Mouse (Mus musculus) embryonic facial prominence, embryonic 11.5 days (tissue): ENCODE measurements around the gene Eif4ebp2. TPM values are rescaled to one million over a fixed set of nuclear protein-coding genes. Genes with fewer than 3 reads are reported as not detected.

ENCODE experiments used
- ATAC-seq: fragments of 200-750 bp; cut with Nextera tagmentation; replicated peaks from 2 replicates; pipeline ENCODE4 v1.8.0; 2017; ENCODE audit warnings: low read depth; ENCODE audit not compliant: insufficient number of reproducible peaks, low FRiP score, low TSS enrichment
- DNase-seq: peaks from one replicate; pipeline ENCODE4 v3.0.0-alpha.2; 2015; ENCODE audit warnings: low spot score
- H3K27ac ChIP-seq: fragments of 300-500 bp; sonication (generic); replicated peaks from 2 replicates; pipeline ENCODE4 v1.5.1; 2014; ENCODE audit warnings: mild to moderate bottlenecking, low read depth, low read length, control low read depth
- H3K27me3 ChIP-seq: fragments of 300-500 bp; sonication (generic); 2 replicates; pipeline ENCODE4 v1.6.1; 2014; ENCODE audit warnings: mild to moderate bottlenecking, low read length, moderate library complexity, mixed read lengths; ENCODE audit not compliant: control insufficient read depth, insufficient read depth
- H3K36me3 ChIP-seq: fragments of 300-500 bp; sonication (generic); replicated peaks from 2 replicates; pipeline ENCODE4 v1.6.1; 2014; ENCODE audit warnings: low read depth, mild to moderate bottlenecking, low read length, moderate library complexity, mixed read lengths; ENCODE audit not compliant: control insufficient read depth, insufficient read depth
- H3K4me1 ChIP-seq: fragments of 300-500 bp; sonication (generic); 2 replicates; pipeline ENCODE4 v1.6.1; 2014; ENCODE audit warnings: low read length, mixed read lengths; ENCODE audit not compliant: control insufficient read depth, insufficient read depth
- H3K4me2 ChIP-seq: fragments of 300-500 bp; sonication (generic); 2 replicates; pipeline ENCODE4 v1.6.1; 2014; ENCODE audit warnings: low read depth, mild to moderate bottlenecking, control low read depth, low read length, moderate library complexity
- H3K4me3 ChIP-seq: fragments of 300-500 bp; sonication (generic); 2 replicates; pipeline ENCODE4 v1.5.1; 2014; ENCODE audit warnings: low read depth, low read length, control low read depth
- H3K9ac ChIP-seq: fragments of 300-500 bp; sonication (generic); replicated peaks from 2 replicates; pipeline ENCODE4 v1.6.1; 2014; ENCODE audit warnings: mild to moderate bottlenecking, control low read depth, low read length
- H3K9me3 ChIP-seq: fragments of 300-500 bp; sonication (generic); replicated peaks from 2 replicates; pipeline ENCODE4 v1.6.1; 2016; ENCODE audit warnings: mild to moderate bottlenecking, low read length, inconsistent platforms, mixed read lengths; ENCODE audit not compliant: control insufficient read depth
- WGBS: fragments of 180-500 bp; shearing (Covaris S2); extraction: QIAGEN DNeasy Blood & Tissue Kit; methylation state at CpG from one replicate; pipeline ENCODE4 v1.1.7; 2014; 5-methylcytosine and 5-hydroxymethylcytosine counted together
- polyA plus RNA-seq: library from polyadenylated mRNA; unstranded; fragments of >200 nt; fragmentation: Nextera tagmentation; extraction: Ambion mirVana; gene quantifications from 2 replicates; pipeline ENCODE4 v1.2.1, GENCODE M21; 2014

Eif4ebp2 gene
- polyA plus RNA-seq, 1 experiment from 2014 or later: 27.8 TPM

DNA sequence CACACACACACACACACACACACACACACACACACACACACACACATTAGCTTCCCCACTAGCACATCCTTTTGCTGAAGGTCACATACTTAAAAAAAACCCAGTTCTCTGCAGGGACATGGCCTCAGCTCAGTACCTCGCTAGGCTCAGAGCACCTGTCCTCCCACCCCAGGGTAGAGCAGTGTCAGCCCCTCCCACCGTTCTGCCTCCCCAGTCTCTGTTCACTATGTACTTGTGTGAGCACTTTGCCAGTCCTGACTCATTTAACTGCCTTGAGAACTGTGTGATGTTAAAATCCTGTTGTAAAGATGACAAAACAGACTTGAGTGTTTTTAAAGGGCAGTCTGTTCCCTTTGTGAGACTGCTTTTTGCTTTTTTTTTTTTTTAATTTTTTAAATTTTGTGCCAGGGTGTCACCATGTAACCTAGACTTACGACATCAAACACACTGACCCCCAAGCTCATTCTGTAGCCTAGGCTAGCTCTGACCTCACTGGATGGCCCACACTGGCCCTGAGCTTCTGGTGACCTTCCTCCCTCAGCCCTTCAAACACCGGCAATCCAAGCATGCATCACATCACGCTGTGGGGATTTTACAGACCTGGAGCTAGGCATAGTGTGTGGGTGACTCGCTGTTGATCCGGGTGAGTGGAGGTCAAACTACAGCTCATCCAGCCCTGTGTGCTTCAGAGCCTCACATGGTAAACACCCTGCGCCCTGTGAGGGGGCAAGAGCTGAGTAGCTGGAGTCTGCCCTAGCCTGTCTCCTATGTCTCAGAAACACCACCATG lies 34.3 kb upstream of the Eif4ebp2 start:
- H3K36me3 ChIP-seq: no peaks in the 10 kb centered on the region
- H3K4me3 ChIP-seq: no peak overlapping the region
- H3K27me3 ChIP-seq: no peaks in the 10 kb centered on the region
- H3K4me2 ChIP-seq: no peak overlapping the region
- no peak overlapping the region for H3K9ac ChIP-seq
- 84% methylated on average over 8 of the region's 8 CpGs for whole genome bisulfite sequencing
- DNase-seq (no peak), ATAC-seq (no peak)
- H3K9me3 ChIP-seq: no peaks in the 10 kb centered on the region
- no peaks in the 10 kb centered on the region for H3K4me1 ChIP-seq
- no peak overlapping the region for H3K27ac ChIP-seq

GRCm38 (mm10) chr10:61484801-61485200 lies 32.3 kb upstream of the Eif4ebp2 start:
- no peak overlapping the region for H3K4me2 ChIP-seq
- no peak for DNase-seq
- H3K9ac ChIP-seq: no peak overlapping the region
- H3K36me3 ChIP-seq: no peaks in the 10 kb centered on the region
- no peaks in the 10 kb centered on the region for H3K4me1 ChIP-seq
- no peak overlapping the region for H3K4me3 ChIP-seq
- 72% methylated on average over 11 of the region's 11 CpGs for WGBS
- no peaks in the 10 kb centered on the region for H3K27me3 ChIP-seq
- H3K27ac ChIP-seq: no peak overlapping the region
- no peak for ATAC-seq
- no peaks in the 10 kb centered on the region for H3K9me3 ChIP-seq

- DNase-seq (no peak), ATAC-seq (no peak)
- Histone ChIP-seq H3K27me3 (no peaks in the 10 kb centered on the region), H3K27ac (no peak overlapping the region), H3K4me3 (no peak overlapping the region), H3K9me3 (no peaks in the 10 kb centered on the region), H3K4me2 (no peak overlapping the region), H3K9ac (no peak overlapping the region), H3K4me1 (no peaks in the 10 kb centered on the region), H3K36me3 (no peaks in the 10 kb centered on the region)
- WGBS: 89% methylated on average over 7 of the region's 7 CpGs
These were observed 30.3 kb upstream of the Eif4ebp2 start for GRCm38 (mm10) chr10:61482771-61483170.

DNA sequence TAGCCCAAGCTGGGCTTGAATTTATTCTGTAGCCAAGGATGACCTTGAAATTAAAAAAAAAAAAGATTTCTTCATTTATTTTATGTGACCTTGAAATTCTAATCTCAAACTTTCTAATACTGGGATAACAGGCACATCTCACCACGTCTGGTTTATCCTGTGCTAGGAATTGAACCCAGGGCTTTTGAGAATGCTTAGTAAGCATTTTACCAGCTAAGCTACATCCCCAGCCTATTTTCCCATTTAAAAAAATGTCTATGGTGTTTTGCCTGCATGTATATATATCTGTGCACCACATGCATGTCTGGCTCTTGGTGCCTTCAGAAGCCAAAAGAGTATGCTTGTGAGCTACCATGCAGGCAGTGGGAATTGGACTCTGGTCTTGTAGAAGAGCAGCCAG lies 28.0 kb upstream of the Eif4ebp2 start:
- Histone ChIP-seq H3K27ac (no peak overlapping the region), H3K36me3 (no peaks in the 10 kb centered on the region), H3K4me2 (no peak overlapping the region), H3K4me1 (no peaks in the 10 kb centered on the region), H3K4me3 (no peak overlapping the region), H3K27me3 (no peaks in the 10 kb centered on the region), H3K9ac (no peak overlapping the region), H3K9me3 (no peaks in the 10 kb centered on the region)
- no peak for DNase-seq
- ATAC-seq: no peak
- 75% methylated on average over 1 of the region's 1 CpGs for WGBS

DNA sequence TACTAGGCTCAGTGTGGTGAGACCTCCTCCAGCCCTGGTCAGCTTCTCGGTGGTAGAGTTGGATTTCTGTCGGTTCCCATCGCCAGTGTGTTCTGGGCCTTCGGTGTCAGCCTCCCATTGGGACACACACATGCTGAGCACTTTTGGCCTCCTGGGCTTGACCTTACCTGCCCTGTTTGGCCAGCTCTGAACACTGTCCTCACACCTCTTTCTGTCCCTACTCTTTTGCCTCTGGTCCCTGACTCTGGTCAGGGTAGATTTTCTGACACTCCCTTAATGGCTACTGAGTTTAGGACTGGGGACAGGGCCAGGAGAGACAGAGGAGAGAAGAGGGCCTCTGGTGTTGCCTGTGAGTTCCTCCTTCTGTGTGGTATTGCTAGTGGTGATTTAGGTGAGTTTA lies 27.5 kb upstream of the Eif4ebp2 start:
- ATAC-seq (no peak), DNase-seq (no peak)
- Histone ChIP-seq H3K4me3 (no peak overlapping the region), H3K27me3 (no peaks in the 10 kb centered on the region), H3K27ac (no peak overlapping the region), H3K4me1 (no peaks in the 10 kb centered on the region), H3K9ac (no peak overlapping the region), H3K9me3 (no peaks in the 10 kb centered on the region), H3K4me2 (no peak overlapping the region), H3K36me3 (no peaks in the 10 kb centered on the region)
- 93% methylated on average over 4 of the region's 4 CpGs for WGBS

- Histone ChIP-seq H3K9ac (no peak overlapping the region), H3K4me3 (no peak overlapping the region), H3K36me3 (no peaks in the 10 kb centered on the region), H3K27ac (no peak overlapping the region), H3K9me3 (no peaks in the 10 kb centered on the region), H3K27me3 (no peaks in the 10 kb centered on the region), H3K4me1 (no peaks in the 10 kb centered on the region), H3K4me2 (no peak overlapping the region)
- ATAC-seq: no peak
- WGBS: 92% methylated on average over 10 of the region's 10 CpGs
- no peak for DNase-seq
These were observed 27.0 kb upstream of the Eif4ebp2 start for GRCm38 (mm10) chr10:61479461-61479860.

- H3K9me3 ChIP-seq: no peaks in the 10 kb centered on the region
- no peaks in the 10 kb centered on the region for H3K27me3 ChIP-seq
- peak overlapping the region; percentile 88 for H3K4me2 ChIP-seq
- H3K4me3 ChIP-seq: peak overlapping the region; percentile 75
- 3% methylated on average over 15 of the region's 15 CpGs for WGBS
- no peak overlapping the region for H3K27ac ChIP-seq
- DNase-seq (peak; percentile 30), ATAC-seq (0 out of 2 replicates have a peak, but pooled peaks have one; percentile 4)
- H3K9ac ChIP-seq: peak overlapping the region; percentile 72
- H3K4me1 ChIP-seq: no peaks in the 10 kb centered on the region
- H3K36me3 ChIP-seq: no peaks in the 10 kb centered on the region
These were observed 24.1 kb upstream of the Eif4ebp2 start for GRCm38 (mm10) chr10:61476440-61477165.
